Mouse (Mus musculus) small intestine, adult 2 months (tissue): ENCODE results near the gene Synj1. TPM values are rescaled to one million over a fixed set of nuclear protein-coding genes. Genes with fewer than 3 reads are reported as not detected.
A peak's percentile ranks its signal among the peaks of the same experiment; 100 is the strongest.

Source experiments
- H3K27ac ChIP-seq: fragments of 200-500 bp; 2 replicates; pipeline ENCODE4 v1.5.1; 2012; ENCODE audit warnings: low read depth, low read length, control low read depth, inconsistent platforms; ENCODE audit not compliant: insufficient read depth
- H3K27me3 ChIP-seq: fragments of 200-500 bp; 2 replicates; pipeline ENCODE4 v1.6.1; 2012; ENCODE audit warnings: mild to moderate bottlenecking, moderate library complexity, low read length, inconsistent platforms; ENCODE audit not compliant: control insufficient read depth, insufficient read depth
- H3K36me3 ChIP-seq: fragments of 200-500 bp; 2 replicates; pipeline ENCODE4 v1.6.1; 2012; ENCODE audit warnings: mild to moderate bottlenecking, low read length, control low read depth, inconsistent platforms; ENCODE audit not compliant: control insufficient read depth, insufficient read depth
- H3K4me1 ChIP-seq: fragments of 200-500 bp; 2 replicates; pipeline ENCODE4 v1.6.1; 2012; ENCODE audit warnings: low read length, inconsistent platforms, mixed read lengths; ENCODE audit not compliant: control insufficient read depth, insufficient read depth, insufficient read length
- H3K4me3 ChIP-seq: fragments of 200-500 bp; 2 replicates; pipeline ENCODE4 v1.5.1; 2012; ENCODE audit warnings: low read depth, mild to moderate bottlenecking, control low read depth, inconsistent platforms, low read length, moderate library complexity
- CTCF ChIP-seq: fragments of 200-500 bp; IDR thresholded peaks from 2 replicates; pipeline ENCODE4 v1.5.1; 2012; ENCODE audit warnings: low read depth, mild to moderate bottlenecking, control low read depth, inconsistent platforms, low read length, moderate library complexity, mixed read lengths; ENCODE audit not compliant: insufficient replicate concordance, insufficient read length; ENCODE audit errors: extremely low read depth
- POLR2A ChIP-seq: fragments of 200-500 bp; IDR thresholded peaks from 2 replicates; pipeline ENCODE4 v1.6.1; 2012; ENCODE audit warnings: low read depth, mild to moderate bottlenecking, control low read depth, inconsistent platforms, low read length, moderate library complexity
- WGBS: fragments of 180-500 bp; shearing (Covaris S2); methylation state at CpG from one replicate; pipeline ENCODE4 v1.1.7; 2018; 5-methylcytosine and 5-hydroxymethylcytosine counted together
- polyA plus RNA-seq: library from polyadenylated mRNA; depleted of rRNA; stranded (reverse); fragments of >200 nt; gene quantifications from 2 replicates; pipeline ENCODE4 v1.2.3, GENCODE M21; 2012

The Synj1 gene
- polyA plus RNA-seq, 1 experiment: 28.4 TPM

DNA sequence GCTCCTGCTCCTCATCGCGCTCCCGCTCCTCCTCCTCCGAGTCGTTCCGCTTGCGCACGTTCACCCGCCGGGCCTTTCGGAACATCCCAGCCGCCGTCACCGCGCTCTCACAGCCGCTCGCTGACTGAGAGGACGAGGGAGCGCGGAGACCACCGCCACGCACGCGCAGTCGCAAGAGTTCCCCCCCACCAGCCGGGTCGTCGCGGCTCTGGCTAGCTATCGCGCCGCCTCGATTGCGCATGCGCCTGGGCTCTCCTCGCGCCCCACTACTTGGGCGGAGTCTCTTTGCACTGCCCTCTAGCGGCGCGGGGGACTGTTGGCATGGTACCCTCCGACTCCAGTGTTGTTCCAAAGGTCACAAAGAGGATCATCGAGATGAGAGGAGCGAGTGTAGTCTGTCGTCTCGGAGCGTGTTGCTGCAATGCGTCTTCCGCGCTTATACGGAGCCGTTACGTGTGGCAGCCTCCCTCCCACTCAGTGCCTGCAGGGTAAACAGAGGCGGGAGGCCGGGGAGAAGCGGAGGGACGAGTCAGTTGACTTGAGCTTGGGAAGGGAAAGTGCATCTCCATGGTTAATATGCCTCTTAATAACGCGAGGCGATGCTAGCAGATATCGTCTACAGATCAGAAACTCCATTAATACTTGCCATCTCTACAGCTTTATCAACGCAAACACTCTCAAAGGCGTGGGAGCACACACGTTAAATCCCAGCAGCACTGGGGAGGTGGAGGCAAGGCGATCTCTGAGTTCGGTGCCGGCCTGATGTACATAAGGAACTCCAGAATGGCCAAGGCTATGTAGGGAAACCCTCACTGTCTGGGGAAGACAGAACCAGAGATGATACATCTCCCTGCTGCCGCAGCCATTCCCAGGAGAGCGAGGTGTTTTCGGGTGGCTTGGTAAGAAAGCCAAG, 33.4 kb upstream of the Synj1 start, which contains the start of gene Paxbp1:
Paxbp1 (minus strand) TSS at position 274 of the 913 bp plus-strand sequence.
- 1% methylated on average over 70 of the region's 70 CpGs for WGBS
- no peaks in the 10 kb centered on the region for H3K27me3 ChIP-seq
- H3K4me3 ChIP-seq: peak within 1 kb of the TSS; percentile 89
- peak within 1 kb of the TSS; percentile 86 for H3K27ac ChIP-seq
- peaks cover 9% of the 10 kb centered on the region for H3K4me1 ChIP-seq
- H3K36me3 ChIP-seq: peaks cover 1% of the 10 kb centered on the region; the same call in 1 of the 2 replicates
- TF ChIP-seq CTCF (peak; percentile 88), POLR2A (peak; percentile 75)

DNA sequence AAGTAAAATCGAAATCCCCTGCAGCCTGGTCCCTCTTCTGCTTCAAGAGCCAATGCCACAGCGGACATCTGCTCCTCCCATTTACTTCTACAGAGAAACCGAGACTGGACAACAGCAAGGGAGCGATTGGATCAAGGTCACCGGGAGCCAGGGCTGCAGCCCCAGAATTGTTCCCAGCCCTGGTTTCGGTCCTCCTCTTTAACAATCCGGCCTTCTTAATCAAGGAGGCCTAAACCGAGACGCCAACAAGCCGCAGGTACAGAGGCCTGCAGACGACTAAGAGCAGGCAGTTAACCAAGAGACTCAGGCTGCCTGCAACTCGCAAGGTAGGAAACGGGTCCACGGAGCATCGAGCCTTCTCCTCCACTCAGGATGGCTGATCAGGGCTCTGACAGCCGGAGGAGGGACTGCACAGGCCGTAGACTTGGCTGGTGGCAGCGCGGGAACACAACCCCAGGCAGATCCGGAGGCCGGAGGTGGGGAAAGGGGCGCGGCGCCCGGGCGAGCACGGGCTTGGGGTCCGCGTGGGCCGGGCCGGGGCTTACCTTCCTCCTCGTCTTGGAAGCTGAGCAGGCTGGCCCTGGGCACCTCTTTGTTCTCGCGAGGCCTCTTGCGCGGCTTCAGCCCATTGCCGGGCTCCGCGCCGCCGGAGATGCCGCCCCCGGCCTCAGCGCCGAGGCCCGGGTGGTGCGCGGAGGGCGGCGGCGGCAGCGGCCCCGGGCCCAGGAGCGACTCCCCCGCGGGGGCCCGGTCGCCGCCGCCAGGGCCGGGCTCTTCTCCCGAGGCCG, 32.5 kb upstream of the Synj1 start:
- peak overlapping the region; percentile 77 for H3K27ac ChIP-seq
- no peak for TF ChIP-seq POLR2A
- no peak for TF ChIP-seq CTCF
- no peaks in the 10 kb centered on the region for H3K27me3 ChIP-seq
- H3K36me3 ChIP-seq: peaks cover 4% of the 10 kb centered on the region
- WGBS: under 1% methylated on average over 61 of the region's 63 CpGs
- H3K4me1 ChIP-seq: peaks cover 8% of the 10 kb centered on the region
- peak overlapping the region; percentile 89 for H3K4me3 ChIP-seq

GRCm38 (mm10) chr16:91042640-91043039, 31.5 kb upstream of the Synj1 start:
- H3K4me3 ChIP-seq: no peak overlapping the region

DNA sequence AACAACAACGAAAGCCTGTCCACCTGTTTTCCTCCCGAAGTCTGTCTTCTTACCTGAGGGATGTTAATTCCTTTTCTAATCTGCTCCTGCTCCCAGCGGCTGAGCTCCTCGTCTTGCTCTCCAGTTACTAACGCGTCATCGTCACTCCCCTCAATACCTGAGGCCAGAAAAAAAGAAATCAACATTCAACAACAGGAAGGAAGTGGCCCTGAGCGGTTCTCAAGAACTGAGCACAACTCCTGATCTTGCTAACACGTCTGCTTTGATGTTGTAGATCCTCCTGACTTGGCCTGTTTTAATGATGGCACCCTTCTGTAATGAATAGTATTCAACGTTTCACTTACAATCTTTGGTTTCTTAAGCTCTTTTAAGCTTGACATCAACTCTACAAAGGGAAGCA, 24.8 kb upstream of the Synj1 start:
- Histone ChIP-seq H3K27ac (no peak overlapping the region), H3K27me3 (no peaks in the 10 kb centered on the region), H3K36me3 (peaks cover 48% of the 10 kb centered on the region), H3K4me3 (no peak overlapping the region), H3K4me1 (no peaks in the 10 kb centered on the region)
- WGBS: 89% methylated on average over 10 of the region's 10 CpGs
- no peak for TF ChIP-seq CTCF
- TF ChIP-seq POLR2A: no peak

More at GRCm38 (mm10) chr16:91042640-91043039, 31.5 kb upstream of the Synj1 start:
- Histone ChIP-seq H3K27me3 (no peaks in the 10 kb centered on the region), H3K36me3 (peaks cover 7% of the 10 kb centered on the region), H3K4me1 (peaks cover 5% of the 10 kb centered on the region), H3K27ac (no peak overlapping the region)
- TF ChIP-seq CTCF (no peak), POLR2A (no peak)
- 15% methylated on average over 1 of the region's 1 CpGs for WGBS

DNA sequence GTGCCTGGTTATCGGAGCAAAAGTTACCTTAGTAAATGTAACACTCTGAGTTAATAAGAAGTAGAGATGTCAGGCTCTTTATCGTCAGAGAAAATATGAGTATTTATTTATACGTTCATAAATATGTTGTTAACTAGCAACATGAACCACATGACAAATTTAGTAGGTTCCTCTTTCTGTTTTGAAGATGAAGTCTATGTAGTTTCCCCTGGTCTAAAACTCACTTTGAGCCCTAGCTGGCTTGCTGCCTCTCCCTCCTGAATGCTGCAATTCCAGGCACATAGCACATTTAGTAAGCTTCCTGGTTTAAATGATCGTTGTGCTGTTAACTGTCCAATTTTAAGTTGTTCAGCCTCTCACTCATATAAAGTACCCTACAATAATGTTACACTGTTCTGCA, 19.6 kb upstream of the Synj1 start:
- Histone ChIP-seq H3K4me3 (no peak overlapping the region), H3K27me3 (no peaks in the 10 kb centered on the region), H3K4me1 (no peaks in the 10 kb centered on the region), H3K27ac (no peak overlapping the region), H3K36me3 (peaks cover 62% of the 10 kb centered on the region)
- WGBS: 82% methylated on average over 4 of the region's 4 CpGs
- no peak for TF ChIP-seq POLR2A
- no peak for TF ChIP-seq CTCF

DNA sequence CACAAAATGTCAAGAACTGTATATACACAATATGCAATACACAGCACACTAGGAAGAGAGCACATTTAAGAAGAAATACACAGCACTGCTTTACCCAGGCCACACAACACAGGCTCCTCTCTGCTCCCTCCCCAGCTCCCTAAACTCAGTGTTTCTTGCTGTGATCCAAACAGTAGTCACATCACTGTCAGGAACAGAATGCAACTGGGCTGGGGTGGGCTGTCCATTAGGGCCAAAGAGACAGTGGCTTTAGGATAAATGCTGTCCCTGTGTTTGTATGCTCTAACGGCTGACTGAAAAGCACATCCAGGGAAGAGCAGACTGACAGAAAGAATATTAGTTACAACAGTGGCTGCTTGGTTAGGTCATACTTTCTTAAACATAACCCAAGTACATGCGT, 18.8 kb upstream of the Synj1 start:
- Histone ChIP-seq H3K4me3 (no peak overlapping the region), H3K36me3 (peaks cover 62% of the 10 kb centered on the region), H3K27me3 (no peaks in the 10 kb centered on the region), H3K4me1 (no peaks in the 10 kb centered on the region), H3K27ac (no peak overlapping the region)
- 89% methylated on average over 2 of the region's 2 CpGs for WGBS
- TF ChIP-seq CTCF (no peak), POLR2A (no peak)

DNA sequence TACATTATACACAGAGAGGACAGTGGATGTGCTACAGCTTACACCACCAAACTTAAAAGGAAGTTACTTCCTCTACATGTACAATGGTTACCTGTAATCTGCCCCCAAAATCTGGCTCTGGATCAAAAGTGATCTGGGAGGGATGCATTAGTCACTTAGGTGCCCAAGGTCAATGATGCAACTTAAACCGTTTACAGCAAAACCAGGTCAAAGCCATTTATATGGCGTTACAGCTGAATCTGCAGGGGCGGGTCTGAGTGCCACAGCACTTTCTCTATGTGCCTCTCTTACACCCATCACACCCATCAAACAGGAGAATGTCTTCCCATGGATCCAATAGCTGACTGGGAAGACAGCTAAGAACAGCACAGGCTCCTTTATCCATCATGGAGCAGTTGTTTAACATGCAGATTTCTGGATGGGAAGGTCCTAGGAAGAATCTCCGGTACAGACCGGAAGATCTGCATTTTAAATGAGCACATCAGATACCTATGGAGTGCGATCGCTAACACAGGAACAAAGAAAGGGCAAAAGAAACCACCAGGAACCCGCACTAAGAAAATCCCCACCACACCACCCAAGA, 18.1 kb upstream of the Synj1 start:
- H3K4me3 ChIP-seq: no peak overlapping the region
- no peaks in the 10 kb centered on the region for H3K4me1 ChIP-seq
- no peak overlapping the region for H3K27ac ChIP-seq
- no peaks in the 10 kb centered on the region for H3K27me3 ChIP-seq
- H3K36me3 ChIP-seq: peaks cover 62% of the 10 kb centered on the region
- 75% methylated on average over 8 of the region's 8 CpGs for WGBS
- TF ChIP-seq POLR2A: no peak
